Mouse (Mus musculus): ENCODE measurements around the gene Cdsn. TPM values are rescaled to one million over a fixed set of nuclear protein-coding genes. Genes with fewer than 3 reads are reported as not detected.

The Cdsn gene
- total RNA-seq, 2 experiments from 2014 or later = 0.14 to 0.44 TPM

GRCm38 (mm10) chr17:35569091-35569944 is 17.4 kb downstream of the Cdsn start:
- DNase-seq (ENCODE audit: low spot score in 2 of 2) = no peak

DNA sequence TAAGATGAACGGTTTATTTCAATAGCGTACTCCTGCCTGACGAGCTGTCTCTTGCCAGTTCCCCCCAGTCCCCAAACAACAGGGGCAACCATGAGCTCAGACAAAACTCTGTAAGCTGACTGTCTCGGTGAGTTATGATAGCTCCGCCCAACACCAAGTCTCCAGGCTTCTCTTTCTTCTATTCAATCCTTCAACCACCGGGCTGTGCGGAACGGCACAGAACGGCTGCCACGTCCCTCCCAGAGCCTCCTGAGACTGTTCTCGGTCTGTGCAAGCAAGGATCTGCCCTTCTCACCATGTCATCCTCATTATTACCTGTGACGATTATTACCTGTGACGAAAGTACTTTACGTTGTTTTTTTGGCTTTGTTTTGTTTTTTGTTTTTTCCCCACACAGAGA is 18.9 kb downstream of the Cdsn start:
- DNase-seq (ENCODE audit: low spot score in 2 of 2) = no peak

DNA sequence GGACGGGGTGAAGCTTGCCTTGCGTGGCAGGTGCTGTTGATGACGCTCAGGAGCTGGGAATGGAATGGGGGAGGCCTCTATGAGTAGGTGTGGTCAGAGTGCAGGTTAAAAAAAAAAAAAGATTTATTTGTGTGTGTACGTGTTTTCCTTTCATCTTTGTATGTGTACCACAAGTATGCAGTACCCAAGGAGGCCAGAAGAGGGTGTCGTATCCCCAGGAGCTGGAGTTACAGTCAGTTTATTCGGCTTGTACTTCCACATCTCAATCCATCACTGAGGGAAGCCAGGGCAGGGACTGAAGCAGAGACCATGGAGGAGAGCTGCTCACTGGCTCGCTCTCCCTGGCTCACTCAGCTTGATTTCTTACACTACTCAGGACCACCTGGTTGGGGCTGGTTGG is 19.5 kb downstream of the Cdsn start:
- DNase-seq (ENCODE audit: low spot score in 2 of 2) = no peak

- DNase-seq (ENCODE audit: low spot score in 2 of 2) = peak; percentile 51 to 74
Measured at GRCm38 (mm10) chr17:35578211-35578610, 26.3 kb downstream of the Cdsn start.

- DNase-seq (ENCODE audit: low spot score in 2 of 2) = no peak
Measured at GRCm38 (mm10) chr17:35582900-35583299, 31.0 kb downstream of the Cdsn start.

GRCm38 (mm10) chr17:35584330-35584937 is 32.5 kb downstream of the Cdsn start:
- peak; percentile 83 to 85 for DNase-seq (ENCODE audit: low spot score in 2 of 2)

DNA sequence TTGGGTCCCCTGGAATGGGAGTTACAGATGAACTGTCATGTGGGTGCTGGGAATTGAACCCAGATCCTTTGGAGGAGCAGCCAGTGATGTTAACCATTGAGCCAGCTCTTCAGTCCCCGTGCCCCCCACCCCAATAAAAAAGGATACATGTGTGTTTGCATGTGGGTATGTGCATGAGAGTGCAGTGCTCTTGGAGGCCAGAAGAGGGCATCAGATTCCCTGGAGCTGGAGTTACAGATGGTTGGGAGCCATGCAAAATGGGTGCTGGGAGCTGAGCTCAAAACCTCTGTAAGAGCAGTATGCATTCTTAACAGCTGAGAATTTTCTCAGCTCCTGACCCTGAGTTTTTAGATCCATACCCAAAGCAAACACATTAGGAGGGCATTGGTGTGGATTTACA is 35.4 kb downstream of the Cdsn start:
- DNase-seq (ENCODE audit: low spot score in 2 of 2) = no peak

DNA sequence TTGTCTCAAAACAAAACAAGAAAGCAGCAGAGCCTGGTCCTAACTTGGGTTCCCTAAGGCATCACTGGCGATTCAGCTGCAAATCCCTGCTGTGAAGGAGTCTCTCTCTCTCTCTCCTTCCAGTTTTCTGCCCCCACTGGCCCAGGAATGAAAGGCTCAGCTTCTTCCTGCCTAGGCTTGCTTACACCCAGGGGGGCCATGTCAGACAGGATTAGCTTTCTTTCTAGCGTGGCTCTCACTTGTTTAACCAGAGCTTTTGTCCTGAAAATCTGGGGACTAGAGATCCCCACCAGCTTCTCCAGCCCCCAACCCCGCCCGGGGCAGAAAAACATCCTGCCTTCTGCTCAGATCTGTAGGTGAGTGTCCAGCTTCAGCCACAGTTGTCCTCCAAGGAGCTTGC is 36.5 kb downstream of the Cdsn start:
- no peak for DNase-seq (ENCODE audit: low spot score in 2 of 2)

DNA sequence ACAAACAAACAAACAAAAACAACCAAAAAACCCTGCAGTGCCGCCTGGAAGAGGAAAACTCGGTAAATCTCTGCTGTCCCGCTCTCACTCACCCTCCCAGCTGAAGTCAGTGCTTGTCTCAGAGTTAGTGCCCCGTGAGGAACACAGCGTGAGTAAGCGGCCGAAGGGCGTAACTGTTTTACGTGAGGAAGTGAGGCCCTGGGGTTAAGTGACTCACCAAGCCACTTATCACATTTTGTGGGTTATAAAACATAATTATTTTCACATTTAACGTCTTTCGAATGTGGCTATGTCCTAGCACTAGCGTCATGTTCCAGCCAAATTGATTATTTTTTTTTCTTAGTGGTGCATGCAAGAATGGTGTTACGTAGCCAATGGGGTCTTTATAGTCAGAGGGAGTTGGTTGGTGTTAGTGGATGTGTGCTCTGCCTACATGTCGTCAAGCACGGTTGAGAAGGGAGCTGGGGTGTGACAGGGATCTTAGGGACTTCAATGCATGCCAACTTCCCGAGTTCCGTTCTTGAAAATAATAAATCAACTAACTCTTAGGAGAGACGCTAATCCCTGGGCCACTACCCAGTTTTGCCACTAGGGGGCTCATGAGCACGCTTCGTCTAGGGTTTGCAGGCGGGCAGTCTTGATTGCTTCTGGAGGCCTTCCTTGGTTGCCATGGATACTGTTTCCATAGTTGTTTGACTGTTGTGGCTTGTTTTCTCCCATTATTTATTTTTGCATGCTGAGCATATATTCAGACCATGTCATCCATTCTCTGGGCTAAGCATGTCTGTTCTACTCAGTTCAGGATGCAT is 38.7 kb downstream of the Cdsn start:
- peak; percentile 73 to 84 for DNase-seq (ENCODE audit: low spot score in 2 of 2)

GRCm38 (mm10) chr17:35591219-35591578 is 39.3 kb downstream of the Cdsn start:
- no peak for DNase-seq (ENCODE audit: low spot score in 2 of 2)

DNA sequence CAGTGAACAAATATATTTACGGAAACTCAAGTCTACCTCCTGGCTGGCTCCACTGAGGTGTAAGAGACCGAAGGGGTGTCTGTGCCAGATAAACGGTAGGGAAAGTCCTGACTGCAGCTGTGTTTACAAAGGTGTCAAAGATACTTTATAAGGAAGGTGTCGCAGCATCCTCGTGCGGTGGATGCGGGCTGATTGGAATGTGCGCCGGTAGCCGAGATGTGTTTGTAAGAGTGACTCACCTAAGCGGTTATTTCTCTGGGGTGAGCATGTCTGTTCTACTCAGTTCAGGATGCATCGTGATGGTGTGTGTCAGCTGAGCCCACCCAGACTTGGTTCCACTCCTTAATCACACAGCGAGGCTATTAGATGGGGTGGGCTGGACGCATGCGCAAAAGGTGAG is 39.8 kb downstream of the Cdsn start:
- no peak for DNase-seq (ENCODE audit: low spot score in 2 of 2)

DNA sequence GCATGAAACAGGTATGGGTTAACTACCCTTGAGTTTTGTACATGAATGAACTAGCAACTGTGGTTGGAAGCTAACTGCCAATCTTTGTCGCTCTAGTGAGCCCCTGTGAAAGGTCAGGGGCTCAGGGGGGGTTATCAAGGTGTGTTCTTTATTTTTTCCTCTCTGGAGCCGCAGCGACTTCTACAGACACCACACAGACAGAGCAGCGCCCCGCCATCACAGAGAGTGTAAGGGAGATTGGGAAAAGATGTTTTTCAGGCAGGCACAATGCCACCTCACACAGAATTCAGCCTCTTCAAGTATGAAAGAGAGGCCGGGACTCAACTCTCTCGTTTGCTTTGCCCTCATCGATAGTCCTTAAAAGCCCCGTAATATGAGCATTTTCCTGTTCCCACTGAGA is 40.2 kb downstream of the Cdsn start:
- DNase-seq (ENCODE audit: low spot score in 2 of 2) = no peak

DNA sequence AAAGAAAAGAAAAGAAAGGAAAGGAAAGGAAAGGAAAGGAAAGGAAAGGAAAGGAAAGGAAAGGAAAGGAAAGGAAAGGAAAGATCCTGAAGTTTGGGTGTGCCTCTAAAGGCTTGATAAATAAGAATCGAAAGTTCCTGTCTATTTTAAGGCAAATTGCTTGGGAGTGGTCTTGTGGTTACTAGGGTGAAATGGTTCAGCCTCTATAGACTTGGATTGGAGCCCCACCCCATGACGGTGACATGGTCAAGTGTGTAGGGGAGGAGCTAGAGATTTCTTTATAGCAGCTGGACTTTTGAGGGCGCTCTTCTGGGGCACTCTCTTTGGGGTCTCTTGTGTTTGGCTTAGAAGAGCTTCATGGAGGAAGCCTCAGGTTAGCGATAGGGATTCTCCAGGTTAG is 41.9 kb downstream of the Cdsn start:
- no peak for DNase-seq (ENCODE audit: low spot score in 2 of 2)

GRCm38 (mm10) chr17:35594456-35594855 is 42.5 kb downstream of the Cdsn start:
- no peak for DNase-seq (ENCODE audit: low spot score in 2 of 2)

- no peak for DNase-seq (ENCODE audit: low spot score in 2 of 2)
Measured at GRCm38 (mm10) chr17:35597399-35597798, 45.5 kb downstream of the Cdsn start.

GRCm38 (mm10) chr17:35601249-35601648 is 49.3 kb downstream of the Cdsn start, which contains the start of gene Sfta2:
Gene Sfta2, plus strand, starts transcription at chr17:35601549.
- no peak for DNase-seq (ENCODE audit: low spot score in 2 of 2)

DNA sequence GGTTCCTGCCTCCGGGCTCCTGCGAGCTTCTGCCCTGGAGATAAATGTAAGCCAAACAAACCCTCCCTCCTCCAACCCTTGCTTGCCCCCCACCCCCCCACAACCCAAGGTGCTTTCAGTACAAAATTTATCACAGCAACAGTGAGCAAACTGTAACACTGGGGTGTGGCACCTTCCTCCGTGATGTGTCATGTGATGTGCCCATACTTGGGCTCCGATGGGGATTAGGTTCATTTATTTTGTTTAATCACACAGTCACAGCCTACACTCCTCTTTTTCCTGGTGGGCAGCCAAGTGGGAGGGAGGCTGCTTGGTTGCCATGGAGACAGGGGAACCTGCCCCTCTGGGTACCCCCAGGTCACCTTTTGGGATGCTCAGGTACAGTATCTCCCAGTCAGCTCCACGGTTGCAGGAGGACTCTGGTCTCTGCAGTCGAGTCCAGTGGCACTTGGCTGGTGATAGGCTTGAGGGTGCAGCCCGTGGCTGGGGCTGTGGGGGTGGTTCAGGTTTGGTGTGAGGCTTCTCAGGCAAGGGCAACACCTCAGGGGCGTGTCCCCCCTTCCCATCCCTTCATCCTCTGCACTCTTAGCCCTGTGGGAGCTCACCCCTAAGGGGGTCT is 49.9 kb downstream of the Cdsn start:
- DNase-seq (ENCODE audit: low spot score in 2 of 2) = no peak
